Mouse (Mus musculus) C2C12 (cell line): ENCODE measurements around the gene Tescl. TPM values are rescaled to one million over a fixed set of nuclear protein-coding genes. Genes with fewer than 3 reads are reported as not detected.

Experiments
- H3K27me3 ChIP-seq: one replicate; pipeline ENCODE4 v1.6.1; 2011; ENCODE audit not compliant: control insufficient read depth, insufficient read depth, insufficient read length
- H3K36me3 ChIP-seq: one replicate; pipeline ENCODE4 v1.6.1; 2011; ENCODE audit not compliant: control insufficient read depth, insufficient read depth
- H3K4me3 ChIP-seq: one replicate; pipeline ENCODE4 v1.5.1; 2011; ENCODE audit warnings: mild to moderate bottlenecking, control low read depth; ENCODE audit not compliant: poor library complexity, insufficient read depth, severe bottlenecking
- H3K79me2 ChIP-seq: one replicate; pipeline ENCODE4 v1.6.1; 2011; ENCODE audit not compliant: control insufficient read depth, insufficient read depth
- H3K79me3 ChIP-seq: one replicate; pipeline ENCODE4 v1.6.1; 2011; ENCODE audit warnings: low read depth, control low read depth
- H3ac ChIP-seq: one replicate; pipeline ENCODE3; 2011; ENCODE audit warnings: low read depth; ENCODE audit not compliant: control insufficient read depth, insufficient read length
- CEBPB ChIP-seq: IDR thresholded peaks from one replicate; pipeline ENCODE4 v1.6.1; 2011; ENCODE audit warnings: low read depth, mild to moderate bottlenecking, control low read depth, moderate library complexity
- CTCF ChIP-seq: IDR thresholded peaks from one replicate; pipeline ENCODE4 v1.5.1; 2011; ENCODE audit not compliant: control insufficient read depth, insufficient read depth, insufficient read length
- FOSL1 ChIP-seq: IDR thresholded peaks from one replicate; pipeline ENCODE4 v1.8.0; 2011; ENCODE audit warnings: mild to moderate bottlenecking, low read length; ENCODE audit not compliant: poor library complexity, insufficient read depth, severe bottlenecking
- MAX ChIP-seq: IDR thresholded peaks from one replicate; pipeline ENCODE4 v1.6.1; 2011; ENCODE audit warnings: mild to moderate bottlenecking, control low read depth
- MYOD1 ChIP-seq: IDR thresholded peaks from one replicate; pipeline ENCODE4 v1.6.1; 2011; ENCODE audit warnings: low read depth; ENCODE audit not compliant: control insufficient read depth, insufficient read length
- MYOG ChIP-seq: IDR thresholded peaks from one replicate; pipeline ENCODE4 v1.6.1; 2011; ENCODE audit not compliant: control insufficient read depth, insufficient read length; ENCODE audit errors: extremely low read depth
- USF1 ChIP-seq: IDR thresholded peaks from one replicate; pipeline ENCODE4 v1.6.1; 2011; ENCODE audit warnings: low read depth, mild to moderate bottlenecking, control low read depth, moderate library complexity
- polyA plus RNA-seq: library from polyadenylated mRNA; unstranded; fragments of >200 nt; fragmentation: generic; extraction: Trizol; gene quantifications from one replicate; pipeline ENCODE4 v1.2.1, GENCODE M21; 2012; ENCODE audit warnings: missing spikeins

Tescl gene
- polyA plus RNA-seq, 1 experiment, result 0.22 TPM

GRCm38 (mm10) chr7:24355646-24356045, 21.9 kb upstream of the Tescl start:
- TF ChIP-seq FOSL1, result no peak
- no peak for TF ChIP-seq MYOG
- no peak for TF ChIP-seq CTCF
- TF ChIP-seq USF1, result no peak
- TF ChIP-seq MAX, result no peak
- no peak for TF ChIP-seq MYOD1
- TF ChIP-seq CEBPB, result no peak
- Histone ChIP-seq H3K4me3 (no peak overlapping the region), H3K79me2 (no peaks in the 10 kb centered on the region), H3ac (no peak overlapping the region), H3K36me3 (no peaks in the 10 kb centered on the region), H3K27me3 (peaks cover 45% of the 10 kb centered on the region), H3K79me3 (no peaks in the 10 kb centered on the region)

- H3K36me3 ChIP-seq, result no peaks in the 10 kb centered on the region
- H3K79me3 ChIP-seq, result no peaks in the 10 kb centered on the region
- TF ChIP-seq MAX (no peak), FOSL1 (no peak), MYOD1 (no peak), USF1 (no peak), CTCF (no peak), CEBPB (no peak), MYOG (no peak)
- H3ac ChIP-seq, result no peak within 1 kb of the TSS
- H3K79me2 ChIP-seq, result no peaks in the 10 kb centered on the region
- peaks cover 43% of the 10 kb centered on the region for H3K27me3 ChIP-seq
- no peak within 1 kb of the TSS for H3K4me3 ChIP-seq
Measured at GRCm38 (mm10) chr7:24348896-24349295, 15.2 kb upstream of the Tescl start, which contains the start of gene Lypd5. Gene Lypd5, plus strand, starts transcription at chr7:24349196.

- Histone ChIP-seq H3K27me3 (peaks cover 19% of the 10 kb centered on the region), H3K79me2 (no peaks in the 10 kb centered on the region), H3K36me3 (no peaks in the 10 kb centered on the region), H3K79me3 (no peaks in the 10 kb centered on the region), H3ac (no peak overlapping the region), H3K4me3 (no peak overlapping the region)
- TF ChIP-seq MAX, result no peak
- TF ChIP-seq MYOD1, result no peak
- no peak for TF ChIP-seq FOSL1
- TF ChIP-seq CEBPB, result no peak
- no peak for TF ChIP-seq USF1
- no peak for TF ChIP-seq CTCF
- no peak for TF ChIP-seq MYOG
Measured at GRCm38 (mm10) chr7:24346444-24346843, 12.7 kb upstream of the Tescl start.

GRCm38 (mm10) chr7:24343701-24344272, 10.1 kb upstream of the Tescl start:
- Histone ChIP-seq H3K27me3 (peaks cover 11% of the 10 kb centered on the region), H3K79me2 (no peaks in the 10 kb centered on the region), H3ac (no peak overlapping the region), H3K4me3 (no peak overlapping the region), H3K79me3 (no peaks in the 10 kb centered on the region), H3K36me3 (no peaks in the 10 kb centered on the region)
- no peak for TF ChIP-seq MYOD1
- TF ChIP-seq MYOG, result no peak
- TF ChIP-seq MAX, result no peak
- TF ChIP-seq CTCF, result no peak
- TF ChIP-seq USF1, result no peak
- no peak for TF ChIP-seq CEBPB
- TF ChIP-seq FOSL1, result no peak

GRCm38 (mm10) chr7:24338241-24338640, 4.5 kb upstream of the Tescl start:
- Histone ChIP-seq H3K79me2 (no peaks in the 10 kb centered on the region), H3K4me3 (no peak overlapping the region), H3K36me3 (no peaks in the 10 kb centered on the region), H3K27me3 (peaks cover 14% of the 10 kb centered on the region), H3ac (no peak overlapping the region), H3K79me3 (no peaks in the 10 kb centered on the region)
- TF ChIP-seq CEBPB, result no peak
- TF ChIP-seq CTCF, result no peak
- TF ChIP-seq MYOD1, result no peak
- no peak for TF ChIP-seq USF1
- no peak for TF ChIP-seq FOSL1
- no peak for TF ChIP-seq MYOG
- TF ChIP-seq MAX, result no peak

- TF ChIP-seq USF1, result no peak
- no peak for TF ChIP-seq CEBPB
- TF ChIP-seq MYOD1, result no peak
- no peak for TF ChIP-seq MYOG
- no peak for TF ChIP-seq MAX
- TF ChIP-seq CTCF, result no peak
- TF ChIP-seq FOSL1, result no peak
- Histone ChIP-seq H3ac (no peak overlapping the region), H3K79me2 (no peaks in the 10 kb centered on the region), H3K4me3 (no peak overlapping the region), H3K36me3 (no peaks in the 10 kb centered on the region), H3K27me3 (peaks cover 19% of the 10 kb centered on the region), H3K79me3 (no peaks in the 10 kb centered on the region)
Measured at GRCm38 (mm10) chr7:24335699-24336309, 2.1 kb upstream of the Tescl start.
